Mouse (Mus musculus): Measurements from ENCODE around the gene Dab2ip. TPM values are rescaled to one million over a fixed set of nuclear protein-coding genes. Genes with fewer than 3 reads are reported as not detected.

Gene Dab2ip
- polyA plus RNA-seq, 1 experiment from 2014 or later, result 27.0 TPM

GRCm38 (mm10) chr2:35760352-35760751 is 202.3 kb downstream of the Dab2ip start:
- no peak overlapping the region for H3K27ac ChIP-seq (ENCODE audit: low read length)
- H3K9ac ChIP-seq (ENCODE audit: low read depth, low read length), result no peak overlapping the region
- no peak overlapping the region for H3K4me2 ChIP-seq (ENCODE audit: low read depth, low read length)
- no peaks in the 10 kb centered on the region for H3K9me3 ChIP-seq (ENCODE audit: control insufficient read depth, low read length)
- H3K36me3 ChIP-seq (ENCODE audit: control insufficient read depth, insufficient read depth, low read length), result no peaks in the 10 kb centered on the region
- H3K4me1 ChIP-seq (ENCODE audit: control insufficient read depth, insufficient read depth, low read length), result no peaks in the 10 kb centered on the region
- no peak for ATAC-seq
- no peaks in the 10 kb centered on the region for H3K27me3 ChIP-seq (replicated peaks; ENCODE audit: control insufficient read depth, insufficient read depth, low read length)
- no peak overlapping the region for H3K4me3 ChIP-seq (ENCODE audit: low read length)
- WGBS, result 58% methylated on average over 8 of the region's 8 CpGs

- H3K27me3 ChIP-seq (replicated peaks; ENCODE audit: control insufficient read depth, insufficient read depth, low read length), result no peaks in the 10 kb centered on the region
Measured at GRCm38 (mm10) chr2:35760867-35761266, 202.8 kb downstream of the Dab2ip start.

GRCm38 (mm10) chr2:35761458-35761857 is 203.4 kb downstream of the Dab2ip start:
- H3K9me3 ChIP-seq (ENCODE audit: control insufficient read depth, low read length), result no peaks in the 10 kb centered on the region
- H3K27ac ChIP-seq (ENCODE audit: low read length), result no peak overlapping the region
- H3K9ac ChIP-seq (ENCODE audit: low read depth, low read length), result no peak overlapping the region
- WGBS, result 85% methylated on average over 5 of the region's 5 CpGs
- H3K36me3 ChIP-seq (ENCODE audit: control insufficient read depth, insufficient read depth, low read length), result no peaks in the 10 kb centered on the region
- H3K4me1 ChIP-seq (ENCODE audit: control insufficient read depth, insufficient read depth, low read length), result no peaks in the 10 kb centered on the region
- no peak for ATAC-seq
- no peak overlapping the region for H3K4me3 ChIP-seq (ENCODE audit: low read length)
- no peak overlapping the region for H3K4me2 ChIP-seq (ENCODE audit: low read depth, low read length)
- no peaks in the 10 kb centered on the region for H3K27me3 ChIP-seq (replicated peaks; ENCODE audit: control insufficient read depth, insufficient read depth, low read length)

More at GRCm38 (mm10) chr2:35760867-35761266, 202.8 kb downstream of the Dab2ip start:
- no peaks in the 10 kb centered on the region for H3K4me1 ChIP-seq (ENCODE audit: control insufficient read depth, insufficient read depth, low read length)
- no peak overlapping the region for H3K27ac ChIP-seq (ENCODE audit: low read length)
- no peaks in the 10 kb centered on the region for H3K9me3 ChIP-seq (ENCODE audit: control insufficient read depth, low read length)
- H3K4me2 ChIP-seq (ENCODE audit: low read depth, low read length), result no peak overlapping the region
- no peak overlapping the region for H3K9ac ChIP-seq (ENCODE audit: low read depth, low read length)
- H3K4me3 ChIP-seq (ENCODE audit: low read length), result no peak overlapping the region
- no peak for ATAC-seq
- no peaks in the 10 kb centered on the region for H3K36me3 ChIP-seq (ENCODE audit: control insufficient read depth, insufficient read depth, low read length)

GRCm38 (mm10) chr2:35763818-35764217 is 205.8 kb downstream of the Dab2ip start:
- Histone ChIP-seq H3K4me2 (ENCODE audit: low read depth, low read length) (no peak overlapping the region), H3K4me3 (ENCODE audit: low read length) (no peak overlapping the region), H3K27ac (ENCODE audit: low read length) (no peak overlapping the region), H3K27me3 (replicated peaks; ENCODE audit: control insufficient read depth, insufficient read depth, low read length) (no peaks in the 10 kb centered on the region), H3K9me3 (ENCODE audit: control insufficient read depth, low read length) (no peaks in the 10 kb centered on the region), H3K9ac (ENCODE audit: low read depth, low read length) (no peak overlapping the region), H3K36me3 (ENCODE audit: control insufficient read depth, insufficient read depth, low read length) (no peaks in the 10 kb centered on the region), H3K4me1 (ENCODE audit: control insufficient read depth, insufficient read depth, low read length) (no peaks in the 10 kb centered on the region)
- no peak for ATAC-seq
- 90% methylated on average over 7 of the region's 7 CpGs for WGBS

GRCm38 (mm10) chr2:35764328-35764727 is 206.3 kb downstream of the Dab2ip start:
- Histone ChIP-seq H3K27ac (ENCODE audit: low read length) (no peak overlapping the region), H3K4me1 (ENCODE audit: control insufficient read depth, insufficient read depth, low read length) (no peaks in the 10 kb centered on the region), H3K4me2 (ENCODE audit: low read depth, low read length) (no peak overlapping the region), H3K27me3 (replicated peaks; ENCODE audit: control insufficient read depth, insufficient read depth, low read length) (no peaks in the 10 kb centered on the region), H3K4me3 (ENCODE audit: low read length) (no peak overlapping the region), H3K9me3 (ENCODE audit: control insufficient read depth, low read length) (no peaks in the 10 kb centered on the region), H3K9ac (ENCODE audit: low read depth, low read length) (no peak overlapping the region), H3K36me3 (ENCODE audit: control insufficient read depth, insufficient read depth, low read length) (no peaks in the 10 kb centered on the region)
- ATAC-seq, result no peak
- WGBS, result 42% methylated on average over 8 of the region's 8 CpGs

- ATAC-seq, result no peak
- H3K9me3 ChIP-seq (ENCODE audit: control insufficient read depth, low read length), result no peaks in the 10 kb centered on the region
- WGBS, result 46% methylated on average over 14 of the region's 14 CpGs
- H3K4me3 ChIP-seq (ENCODE audit: low read length), result no peak overlapping the region
- no peak overlapping the region for H3K27ac ChIP-seq (ENCODE audit: low read length)
- no peaks in the 10 kb centered on the region for H3K36me3 ChIP-seq (ENCODE audit: control insufficient read depth, insufficient read depth, low read length)
- no peaks in the 10 kb centered on the region for H3K4me1 ChIP-seq (ENCODE audit: control insufficient read depth, insufficient read depth, low read length)
- H3K4me2 ChIP-seq (ENCODE audit: low read depth, low read length), result no peak overlapping the region
- no peak overlapping the region for H3K9ac ChIP-seq (ENCODE audit: low read depth, low read length)
- no peaks in the 10 kb centered on the region for H3K27me3 ChIP-seq (replicated peaks; ENCODE audit: control insufficient read depth, insufficient read depth, low read length)
Measured at GRCm38 (mm10) chr2:35767834-35768537, 209.9 kb downstream of the Dab2ip start.

- no peak overlapping the region for H3K27ac ChIP-seq (ENCODE audit: low read length)
- ATAC-seq, result no peak
- WGBS, result 42% methylated on average over 4 of the region's 4 CpGs
- H3K36me3 ChIP-seq (ENCODE audit: control insufficient read depth, insufficient read depth, low read length), result no peaks in the 10 kb centered on the region
- H3K4me2 ChIP-seq (ENCODE audit: low read depth, low read length), result no peak overlapping the region
- H3K4me1 ChIP-seq (ENCODE audit: control insufficient read depth, insufficient read depth, low read length), result no peaks in the 10 kb centered on the region
- H3K4me3 ChIP-seq (ENCODE audit: low read length), result no peak overlapping the region
- no peaks in the 10 kb centered on the region for H3K9me3 ChIP-seq (ENCODE audit: control insufficient read depth, low read length)
- H3K27me3 ChIP-seq (replicated peaks; ENCODE audit: control insufficient read depth, insufficient read depth, low read length), result no peaks in the 10 kb centered on the region
- no peak overlapping the region for H3K9ac ChIP-seq (ENCODE audit: low read depth, low read length)
Measured at GRCm38 (mm10) chr2:35768538-35769238, 210.6 kb downstream of the Dab2ip start.

GRCm38 (mm10) chr2:35769398-35769797 is 211.3 kb downstream of the Dab2ip start:
- Histone ChIP-seq H3K9ac (ENCODE audit: low read depth, low read length) (no peak overlapping the region), H3K36me3 (ENCODE audit: control insufficient read depth, insufficient read depth, low read length) (no peaks in the 10 kb centered on the region), H3K4me2 (ENCODE audit: low read depth, low read length) (no peak overlapping the region), H3K27me3 (replicated peaks; ENCODE audit: control insufficient read depth, insufficient read depth, low read length) (no peaks in the 10 kb centered on the region), H3K27ac (ENCODE audit: low read length) (no peak overlapping the region), H3K9me3 (ENCODE audit: control insufficient read depth, low read length) (no peaks in the 10 kb centered on the region), H3K4me1 (ENCODE audit: control insufficient read depth, insufficient read depth, low read length) (no peaks in the 10 kb centered on the region), H3K4me3 (ENCODE audit: low read length) (no peak overlapping the region)
- ATAC-seq, result no peak
- 87% methylated on average over 12 of the region's 12 CpGs for WGBS

GRCm38 (mm10) chr2:35770541-35770940 is 212.5 kb downstream of the Dab2ip start:
- H3K9ac ChIP-seq (ENCODE audit: low read depth, low read length), result no peak overlapping the region
- H3K4me2 ChIP-seq (ENCODE audit: low read depth, low read length), result no peak overlapping the region
- WGBS, result 76% methylated on average over 2 of the region's 2 CpGs
- no peaks in the 10 kb centered on the region for H3K9me3 ChIP-seq (ENCODE audit: control insufficient read depth, low read length)
- no peak overlapping the region for H3K27ac ChIP-seq (ENCODE audit: low read length)
- no peaks in the 10 kb centered on the region for H3K36me3 ChIP-seq (ENCODE audit: control insufficient read depth, insufficient read depth, low read length)
- H3K4me3 ChIP-seq (ENCODE audit: low read length), result no peak overlapping the region
- H3K27me3 ChIP-seq (replicated peaks; ENCODE audit: control insufficient read depth, insufficient read depth, low read length), result no peaks in the 10 kb centered on the region
- no peaks in the 10 kb centered on the region for H3K4me1 ChIP-seq (ENCODE audit: control insufficient read depth, insufficient read depth, low read length)
- ATAC-seq, result no peak
